Mouse (Mus musculus) midbrain, embryonic 14.5 days (tissue): Measurements from ENCODE around the gene Cdc14b. TPM values are rescaled to one million over a fixed set of nuclear protein-coding genes. Genes with fewer than 3 reads are reported as not detected.

Source experiments
- ATAC-seq: fragments of 200-750 bp; cut with Nextera tagmentation; 2 replicates; pipeline ENCODE4 v1.8.0; 2017; ENCODE audit warnings: moderate number of reproducible peaks, moderate library complexity; ENCODE audit not compliant: low FRiP score, low TSS enrichment
- DNase-seq: peaks from one replicate; pipeline ENCODE4 v3.0.0-alpha.2; 2015
- H3K27ac ChIP-seq: fragments of 300-500 bp; sonication (generic); replicated peaks from 2 replicates; pipeline ENCODE4 v1.5.1; 2014; ENCODE audit warnings: mild to moderate bottlenecking, low read depth, low read length, moderate library complexity
- H3K27me3 ChIP-seq: fragments of 300-500 bp; sonication (generic); 2 replicates; pipeline ENCODE4 v1.6.1; 2014; ENCODE audit warnings: low read length, control low read depth, mixed read lengths; ENCODE audit not compliant: control insufficient read depth, insufficient read depth
- H3K36me3 ChIP-seq: fragments of 300-500 bp; sonication (generic); 2 replicates; pipeline ENCODE4 v1.6.1; 2014; ENCODE audit warnings: low read length, control low read depth; ENCODE audit not compliant: control insufficient read depth, insufficient read depth
- H3K4me1 ChIP-seq: fragments of 300-500 bp; sonication (generic); 2 replicates; pipeline ENCODE4 v1.6.1; 2014; ENCODE audit warnings: mild to moderate bottlenecking, antibody characterized with exemption, low read length, control low read depth; ENCODE audit not compliant: control insufficient read depth, insufficient read depth
- H3K4me2 ChIP-seq: fragments of 300-500 bp; sonication (generic); 2 replicates; pipeline ENCODE4 v1.6.1; 2014; ENCODE audit warnings: mild to moderate bottlenecking, low read length, moderate library complexity
- H3K4me3 ChIP-seq: fragments of 300-500 bp; sonication (generic); replicated peaks from 2 replicates; pipeline ENCODE4 v1.5.1; 2014; ENCODE audit warnings: low read depth, low read length
- H3K9ac ChIP-seq: fragments of 300-500 bp; sonication (generic); replicated peaks from 2 replicates; pipeline ENCODE4 v1.6.1; 2014; ENCODE audit warnings: mild to moderate bottlenecking, low read length, moderate library complexity
- H3K9me3 ChIP-seq: fragments of 300-500 bp; sonication (generic); 2 replicates; pipeline ENCODE4 v1.6.1; 2016; ENCODE audit warnings: low read length, control low read depth, mixed read lengths; ENCODE audit not compliant: control insufficient read depth
- WGBS: fragments of 180-500 bp; shearing (Covaris S2); extraction: QIAGEN DNeasy Blood & Tissue Kit; methylation state at CpG from one replicate; pipeline ENCODE4 v1.1.7; 2014; 5-methylcytosine and 5-hydroxymethylcytosine counted together
- polyA plus RNA-seq: library from polyadenylated mRNA; unstranded; fragments of >200 nt; fragmentation: Nextera tagmentation; extraction: Ambion mirVana; gene quantifications from 2 replicates; pipeline ENCODE4 v1.2.1, GENCODE M21; 2014

Gene Cdc14b
- polyA plus RNA-seq, 1 experiment from 2014 or later = 3.7 TPM

GRCm38 (mm10) chr13:64312024-64312915, 37.2 kb upstream of the Cdc14b start, which contains the start of gene Aaed1:
Gene Aaed1 (minus strand): TSS chr13:64312710.
- no peaks in the 10 kb centered on the region for H3K27me3 ChIP-seq
- peak within 1 kb of the TSS; percentile 63 for H3K4me2 ChIP-seq
- H3K36me3 ChIP-seq = no peaks in the 10 kb centered on the region
- H3K9ac ChIP-seq = peak within 1 kb of the TSS; percentile 65
- DNase-seq (peak; percentile 92), ATAC-seq (peak; percentile 93)
- peak within 1 kb of the TSS; percentile 78 for H3K27ac ChIP-seq
- H3K4me3 ChIP-seq = peak within 1 kb of the TSS; percentile 63
- H3K9me3 ChIP-seq = no peaks in the 10 kb centered on the region
- 0 out of 2 replicates have a peak, but pooled peaks cover 4% of the 10 kb centered on the region for H3K4me1 ChIP-seq
- under 1% methylated on average over 74 of the region's 74 CpGs for WGBS

- H3K4me2 ChIP-seq = peak overlapping the region; percentile 63
- H3K9me3 ChIP-seq = no peaks in the 10 kb centered on the region
- no peaks in the 10 kb centered on the region for H3K27me3 ChIP-seq
- ATAC-seq (no peak), DNase-seq (no peak)
- H3K4me1 ChIP-seq = 0 out of 2 replicates have a peak, but pooled peaks cover 4% of the 10 kb centered on the region
- 85% methylated on average over 1 of the region's 1 CpGs for WGBS
- H3K27ac ChIP-seq = no peak overlapping the region
- H3K4me3 ChIP-seq = no peak overlapping the region
- peak overlapping the region; percentile 65; the same call in 1 of the 2 replicates for H3K9ac ChIP-seq
- no peaks in the 10 kb centered on the region for H3K36me3 ChIP-seq
These were observed 36.2 kb upstream of the Cdc14b start for GRCm38 (mm10) chr13:64311266-64311665.

GRCm38 (mm10) chr13:64310585-64310984, 35.5 kb upstream of the Cdc14b start:
- Histone ChIP-seq H3K4me1 (0 out of 2 replicates have a peak, but pooled peaks cover 4% of the 10 kb centered on the region), H3K9me3 (no peaks in the 10 kb centered on the region), H3K36me3 (no peaks in the 10 kb centered on the region), H3K4me3 (no peak overlapping the region), H3K4me2 (no peak overlapping the region), H3K9ac (no peak overlapping the region), H3K27me3 (no peaks in the 10 kb centered on the region), H3K27ac (no peak overlapping the region)
- 89% methylated on average over 6 of the region's 6 CpGs for WGBS
- DNase-seq (no peak), ATAC-seq (no peak)

GRCm38 (mm10) chr13:64309842-64310241, 34.8 kb upstream of the Cdc14b start:
- 88% methylated on average over 11 of the region's 11 CpGs for WGBS
- no peaks in the 10 kb centered on the region for H3K36me3 ChIP-seq
- H3K4me1 ChIP-seq = 0 out of 2 replicates have a peak, but pooled peaks cover 4% of the 10 kb centered on the region
- no peaks in the 10 kb centered on the region for H3K27me3 ChIP-seq
- H3K27ac ChIP-seq = no peak overlapping the region
- no peak for DNase-seq
- no peak overlapping the region for H3K9ac ChIP-seq
- no peak overlapping the region for H3K4me2 ChIP-seq
- ATAC-seq = no peak
- H3K9me3 ChIP-seq = no peaks in the 10 kb centered on the region
- H3K4me3 ChIP-seq = no peak overlapping the region

GRCm38 (mm10) chr13:64309036-64309435, 33.9 kb upstream of the Cdc14b start:
- DNase-seq (peak; percentile 35), ATAC-seq (no peak)
- Histone ChIP-seq H3K9me3 (no peaks in the 10 kb centered on the region), H3K9ac (no peak overlapping the region), H3K27ac (no peak overlapping the region), H3K4me3 (no peak overlapping the region), H3K36me3 (no peaks in the 10 kb centered on the region), H3K27me3 (no peaks in the 10 kb centered on the region), H3K4me1 (0 out of 2 replicates have a peak, but pooled peaks cover 4% of the 10 kb centered on the region), H3K4me2 (no peak overlapping the region)
- 74% methylated on average over 5 of the region's 5 CpGs for WGBS

GRCm38 (mm10) chr13:64307508-64307907, 32.4 kb upstream of the Cdc14b start:
- Histone ChIP-seq H3K36me3 (no peaks in the 10 kb centered on the region), H3K9ac (no peak overlapping the region), H3K27ac (no peak overlapping the region), H3K4me2 (no peak overlapping the region), H3K9me3 (no peaks in the 10 kb centered on the region), H3K27me3 (no peaks in the 10 kb centered on the region), H3K4me3 (no peak overlapping the region), H3K4me1 (0 out of 2 replicates have a peak, but pooled peaks cover 4% of the 10 kb centered on the region)
- no peak for DNase-seq
- 84% methylated on average over 5 of the region's 5 CpGs for WGBS
- no peak for ATAC-seq

- H3K27ac ChIP-seq = no peak overlapping the region
- ATAC-seq (peak; percentile 62; the same call in 1 of the 2 replicates), DNase-seq (peak; percentile 87)
- WGBS = 72% methylated on average over 3 of the region's 3 CpGs
- no peak overlapping the region for H3K4me2 ChIP-seq
- H3K4me1 ChIP-seq = no peaks in the 10 kb centered on the region
- no peak overlapping the region for H3K9ac ChIP-seq
- no peak overlapping the region for H3K4me3 ChIP-seq
- no peaks in the 10 kb centered on the region for H3K9me3 ChIP-seq
- no peaks in the 10 kb centered on the region for H3K27me3 ChIP-seq
- H3K36me3 ChIP-seq = no peaks in the 10 kb centered on the region
These were observed 31.0 kb upstream of the Cdc14b start for GRCm38 (mm10) chr13:64306078-64306477.

- Histone ChIP-seq H3K4me3 (no peak overlapping the region), H3K9me3 (no peaks in the 10 kb centered on the region), H3K27ac (no peak overlapping the region), H3K27me3 (no peaks in the 10 kb centered on the region), H3K4me1 (no peaks in the 10 kb centered on the region), H3K9ac (no peak overlapping the region), H3K4me2 (no peak overlapping the region), H3K36me3 (0 out of 2 replicates have a peak, but pooled peaks cover 2% of the 10 kb centered on the region)
- WGBS = 97% methylated on average over 1 of the region's 1 CpGs
- ATAC-seq (no peak), DNase-seq (no peak)
These were observed 24.0 kb upstream of the Cdc14b start for GRCm38 (mm10) chr13:64299069-64299468.
